Mouse (Mus musculus) megakaryocyte, embryonic 14.5 days (primary cell): ENCODE data around the gene Anapc4.

Experiments used
- FLI1 ChIP-seq: IDR thresholded peaks from 2 replicates; pipeline ENCODE4 v1.6.1; 2012; ENCODE audit warnings: low read length, inconsistent platforms, mixed read lengths
- GATA1 ChIP-seq: IDR thresholded peaks from 3 replicates; pipeline ENCODE4 v1.6.1; 2012; ENCODE audit warnings: mixed read lengths, low read length, inconsistent platforms, borderline replicate concordance

DNA sequence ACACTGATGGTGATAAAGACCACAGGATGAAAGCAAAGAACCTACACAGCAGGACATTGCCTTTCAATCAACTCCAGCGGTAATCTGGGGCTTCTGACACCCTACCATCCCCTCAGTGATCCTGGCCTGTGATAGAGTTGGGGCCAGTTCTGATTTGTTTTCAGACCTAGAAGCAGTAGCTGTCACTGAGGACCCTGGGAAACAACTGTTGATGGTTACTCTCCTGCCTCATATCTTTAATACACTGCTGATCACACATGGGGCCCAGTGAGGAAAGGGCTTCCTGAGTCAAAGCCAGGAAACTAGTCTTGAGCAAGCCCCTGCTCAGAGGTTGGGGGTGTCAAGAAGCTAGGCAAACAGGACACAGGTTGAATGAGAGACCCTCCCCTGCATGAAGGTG lies 37.6 kb downstream of the Anapc4 start:
- TF ChIP-seq GATA1: no peak
- TF ChIP-seq FLI1: no peak
